Mouse (Mus musculus) limb, embryonic 13.5 days (tissue): ENCODE results near the gene Coro1c. TPM values are rescaled to one million over a fixed set of nuclear protein-coding genes. Genes with fewer than 3 reads are reported as not detected.

Experiments
- ATAC-seq: fragments of 200-750 bp; cut with Nextera tagmentation; 2 replicates; pipeline ENCODE4 v1.8.0; 2017; ENCODE audit warnings: low read depth, moderate number of reproducible peaks, moderate TSS enrichment; ENCODE audit not compliant: low FRiP score
- H3K27ac ChIP-seq: fragments of 300-500 bp; sonication (generic); 2 replicates; pipeline ENCODE4 v1.5.1; 2015; ENCODE audit warnings: inconsistent platforms, mild to moderate bottlenecking, moderate library complexity
- H3K27me3 ChIP-seq: fragments of 300-500 bp; sonication (generic); 2 replicates; pipeline ENCODE4 v1.6.1; 2015; ENCODE audit warnings: mild to moderate bottlenecking, inconsistent platforms
- H3K36me3 ChIP-seq: fragments of 300-500 bp; sonication (generic); 2 replicates; pipeline ENCODE4 v1.6.1; 2015; ENCODE audit warnings: inconsistent platforms, mild to moderate bottlenecking, moderate library complexity
- H3K4me1 ChIP-seq: fragments of 300-500 bp; sonication (generic); 2 replicates; pipeline ENCODE4 v1.6.1; 2015; ENCODE audit warnings: inconsistent platforms
- H3K4me2 ChIP-seq: fragments of 300-500 bp; sonication (generic); replicated peaks from 2 replicates; pipeline ENCODE4 v1.6.1; 2015; ENCODE audit warnings: inconsistent platforms, mild to moderate bottlenecking, moderate library complexity
- H3K4me3 ChIP-seq: fragments of 300-500 bp; sonication (generic); 2 replicates; pipeline ENCODE4 v1.5.1; 2015; ENCODE audit warnings: moderate library complexity, mild to moderate bottlenecking, inconsistent platforms
- H3K9ac ChIP-seq: fragments of 300-500 bp; sonication (generic); 2 replicates; pipeline ENCODE4 v1.6.1; 2015; ENCODE audit warnings: mild to moderate bottlenecking, inconsistent platforms
- H3K9me3 ChIP-seq: fragments of 300-500 bp; sonication (generic); 2 replicates; pipeline ENCODE4 v1.6.1; 2016; ENCODE audit warnings: inconsistent platforms
- WGBS: fragments of 180-500 bp; shearing (Covaris S2); methylation state at CpG from one replicate; pipeline ENCODE4 v1.1.7; 2015; 5-methylcytosine and 5-hydroxymethylcytosine counted together
- polyA plus RNA-seq: library from polyadenylated mRNA; unstranded; fragments of >200 nt; fragmentation: Nextera tagmentation; extraction: Ambion mirVana; gene quantifications from 2 replicates; pipeline ENCODE4 v1.2.1, GENCODE M21; 2015

Gene Coro1c
- polyA plus RNA-seq, 1 experiment from 2014 or later: 90.2 TPM

DNA sequence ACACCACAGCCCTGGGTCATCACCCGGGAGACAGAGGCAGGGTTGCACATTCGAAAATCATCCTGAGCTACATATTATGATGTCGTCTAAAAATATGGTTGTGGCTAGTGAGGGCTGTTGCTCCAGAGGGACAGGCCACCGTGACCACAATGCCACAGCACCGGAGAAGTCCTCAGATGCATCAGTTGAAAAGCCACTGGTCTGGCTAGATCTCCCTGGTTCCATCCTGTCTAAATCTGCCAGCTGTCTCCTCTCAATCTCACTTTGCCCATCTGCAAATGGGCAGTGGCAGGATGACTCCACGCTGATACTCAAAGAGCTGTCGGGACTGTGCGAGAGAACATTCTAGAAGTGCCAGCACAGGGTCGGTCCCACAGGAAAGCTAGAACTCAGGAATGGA is 110.0 kb downstream of the Coro1c start:
- H3K9ac ChIP-seq: peak overlapping the region; percentile 77
- peak overlapping the region; percentile 72 for H3K4me3 ChIP-seq
- WGBS: 49% methylated on average over 9 of the region's 9 CpGs
- H3K27me3 ChIP-seq: no peaks in the 10 kb centered on the region
- H3K27ac ChIP-seq: peak overlapping the region; percentile 98
- H3K4me1 ChIP-seq: peaks cover 72% of the 10 kb centered on the region
- peaks cover 27% of the 10 kb centered on the region for H3K36me3 ChIP-seq
- peak overlapping the region; percentile 92 for H3K4me2 ChIP-seq
- H3K9me3 ChIP-seq: no peaks in the 10 kb centered on the region
- no peak for ATAC-seq

DNA sequence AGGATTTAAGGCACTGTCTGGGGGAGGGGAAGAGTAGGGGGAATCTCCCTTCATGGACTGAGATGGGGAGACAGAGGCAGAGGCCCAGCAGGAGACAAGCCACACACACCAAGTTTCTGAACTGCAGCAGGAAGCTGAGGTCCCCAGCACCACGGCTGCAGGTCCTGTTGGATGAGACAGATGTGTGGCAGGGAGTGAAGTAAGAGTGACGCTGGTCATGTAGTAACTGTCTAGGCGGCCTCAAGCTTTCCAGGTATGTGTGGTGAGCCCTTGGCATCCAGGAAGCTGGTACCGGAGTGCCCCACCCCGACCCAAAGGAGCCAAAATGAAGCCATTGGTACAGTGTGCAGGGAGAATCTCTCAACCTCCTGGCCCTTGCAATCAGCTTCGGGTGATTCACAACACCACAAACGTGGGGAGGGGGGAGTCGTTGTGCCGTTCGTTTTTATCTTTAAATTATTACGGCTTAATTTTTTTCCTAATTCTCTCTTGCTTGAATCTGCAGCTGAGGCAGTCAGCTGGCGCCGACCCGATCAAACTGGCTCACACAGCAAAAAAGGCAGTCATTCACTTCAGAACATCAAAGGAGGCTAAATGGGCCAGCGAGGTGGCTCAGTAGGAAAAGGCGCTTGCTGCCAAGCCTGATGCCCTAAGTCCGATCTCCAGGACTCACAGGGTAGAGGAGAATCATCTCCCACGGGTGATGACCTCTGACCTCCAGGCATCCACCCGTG is 111.2 kb downstream of the Coro1c start:
- Histone ChIP-seq H3K9me3 (no peaks in the 10 kb centered on the region), H3K36me3 (peaks cover 39% of the 10 kb centered on the region), H3K4me2 (peak overlapping the region; percentile 92), H3K27ac (peak overlapping the region; percentile 98), H3K4me1 (peaks cover 81% of the 10 kb centered on the region), H3K27me3 (no peaks in the 10 kb centered on the region), H3K9ac (peak overlapping the region; percentile 77), H3K4me3 (peak overlapping the region; percentile 72)
- ATAC-seq: no peak
- 3% methylated on average over 19 of the region's 19 CpGs for WGBS

DNA sequence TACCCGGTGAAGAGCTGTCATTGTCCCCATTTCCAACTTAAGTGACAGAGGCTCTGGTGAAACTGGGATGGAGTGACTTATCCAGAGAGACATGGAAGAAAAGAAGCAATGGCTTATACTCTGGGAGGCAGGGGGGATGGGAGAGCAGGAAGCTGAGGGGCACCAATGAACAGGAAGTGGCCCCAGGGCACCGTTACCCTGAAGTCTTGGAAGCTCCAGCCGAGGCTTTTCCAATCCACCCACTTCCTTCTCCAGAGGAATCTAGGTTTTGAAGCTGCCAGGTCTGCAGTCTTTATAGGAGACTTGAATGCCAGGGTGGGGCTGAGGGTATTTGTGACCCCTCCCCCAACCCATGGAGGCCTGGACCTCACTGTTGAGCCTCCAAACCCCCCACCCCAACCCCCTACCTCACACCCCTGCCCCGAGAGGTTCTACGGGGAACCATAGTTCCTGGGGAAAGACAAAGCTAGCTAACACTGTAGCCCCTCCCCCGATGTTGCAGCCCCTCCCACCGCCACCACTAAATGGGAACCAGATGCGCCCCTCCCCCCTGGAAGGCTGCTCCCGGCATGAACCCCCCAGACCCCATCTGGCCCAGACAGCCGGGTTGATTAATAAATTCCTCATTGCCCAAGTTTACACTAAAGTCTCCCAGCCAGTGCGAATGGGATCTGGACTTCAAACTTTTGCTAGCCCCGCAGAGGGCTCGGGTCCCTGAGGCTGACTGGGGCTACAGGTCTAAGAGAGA is 112.0 kb downstream of the Coro1c start:
- H3K9me3 ChIP-seq: no peaks in the 10 kb centered on the region
- peaks cover 88% of the 10 kb centered on the region for H3K4me1 ChIP-seq
- H3K27me3 ChIP-seq: no peaks in the 10 kb centered on the region
- peak overlapping the region; percentile 98 for H3K27ac ChIP-seq
- H3K9ac ChIP-seq: peak overlapping the region; percentile 77
- peaks cover 40% of the 10 kb centered on the region for H3K36me3 ChIP-seq
- ATAC-seq: peak; percentile 70
- peak overlapping the region; percentile 92 for H3K4me2 ChIP-seq
- peak overlapping the region; percentile 72 for H3K4me3 ChIP-seq
- WGBS: 2% methylated on average over 13 of the region's 13 CpGs

Other genes starting within 250 kb of the Coro1c start
- gene 1700069L16Rik, start 184.0 kb downstream of the Coro1c start, polyA plus RNA-seq: not detected in 2 replicates
- gene Ficd, start 173.0 kb downstream of the Coro1c start, polyA plus RNA-seq: 5.8 and 6.4 TPM in 2 replicates
- gene Sart3, start 136.2 kb downstream of the Coro1c start, polyA plus RNA-seq: 59.8 and 60.2 TPM in 2 replicates
- gene Iscu, start 136.0 kb downstream of the Coro1c start, polyA plus RNA-seq: 96.3 and 98.5 TPM in 2 replicates
- gene Tmem119, start 108.2 kb downstream of the Coro1c start, polyA plus RNA-seq: 221 and 237 TPM in 2 replicates
- 2.5 TPM in 2 replicates for gene Selplg, start 76.1 kb downstream of the Coro1c start, polyA plus RNA-seq
- gene Ssh1, start 85.1 kb upstream of the Coro1c start, polyA plus RNA-seq: 15.9 and 18.7 TPM in 2 replicates
- gene Dao, start 94.9 kb upstream of the Coro1c start, polyA plus RNA-seq: not detected in 2 replicates
- gene Usp30, start 156.7 kb upstream of the Coro1c start, polyA plus RNA-seq: 15.2 and 15.7 TPM in 2 replicates
- gene Svop, start 182.8 kb upstream of the Coro1c start, polyA plus RNA-seq: 0.05 and 0.23 TPM in 2 replicates
- 10.8 and 11.9 TPM in 2 replicates for gene Alkbh2, start 219.5 kb upstream of the Coro1c start, polyA plus RNA-seq
- 46.9 and 48.3 TPM in 2 replicates for gene Ung, start 221.6 kb upstream of the Coro1c start, polyA plus RNA-seq
- 4.3 and 5.0 TPM in 2 replicates for gene Acacb, start 237.8 kb upstream of the Coro1c start, polyA plus RNA-seq